Mouse (Mus musculus) cerebellum, adult 8-10 months (tissue): ENCODE measurements at regions not wholly inside any gene's neighbourhood (a gene's known extent, or its start where the extent isn't known, plus 50 kb on each side); places are given as distances from the start of the nearest gene placed in this dataset.
A peak's percentile ranks its signal among the peaks of the same experiment; 100 is the strongest.

Source experiments
- DNase-seq: peaks from one replicate; pipeline ENCODE4 v3.0.0; 2022

GRCm38 (mm10) chr9:61187713-61188399 is 184.3 kb upstream of the Tle3 start:
- no peak for DNase-seq

- no peak for DNase-seq
These were observed 182.9 kb upstream of the Tle3 start for GRCm38 (mm10) chr9:61189295-61189694.

- no peak for DNase-seq
These were observed 173.0 kb upstream of the Tle3 start for GRCm38 (mm10) chr9:61199077-61199753.

- no peak for DNase-seq
These were observed 172.3 kb upstream of the Tle3 start for GRCm38 (mm10) chr9:61199891-61200290.

GRCm38 (mm10) chr9:61200295-61200955 is 171.7 kb upstream of the Tle3 start:
- DNase-seq = no peak

GRCm38 (mm10) chr9:61205049-61205448 is 167.1 kb upstream of the Tle3 start:
- no peak for DNase-seq

GRCm38 (mm10) chr9:61206725-61207365 is 165.3 kb upstream of the Tle3 start:
- no peak for DNase-seq

GRCm38 (mm10) chr9:61207423-61208150 is 164.6 kb upstream of the Tle3 start:
- no peak for DNase-seq

- DNase-seq = no peak
These were observed 160.5 kb upstream of the Tle3 start for GRCm38 (mm10) chr9:61211627-61212026.

GRCm38 (mm10) chr9:61214943-61215342 is 157.2 kb upstream of the Tle3 start:
- DNase-seq = no peak

GRCm38 (mm10) chr9:61216012-61216770 is 156.0 kb upstream of the Tle3 start:
- DNase-seq = no peak

- DNase-seq = no peak
These were observed 152.1 kb upstream of the Tle3 start for GRCm38 (mm10) chr9:61220017-61220416.

GRCm38 (mm10) chr9:61222212-61223003 is 149.8 kb upstream of the Tle3 start:
- DNase-seq = no peak

GRCm38 (mm10) chr9:61225020-61225652 is 147.0 kb upstream of the Tle3 start:
- peak; percentile 16 for DNase-seq

- DNase-seq = no peak
These were observed 146.3 kb upstream of the Tle3 start for GRCm38 (mm10) chr9:61225882-61226281.

- DNase-seq = no peak
These were observed 145.4 kb upstream of the Tle3 start for GRCm38 (mm10) chr9:61226596-61227384.

- no peak for DNase-seq
These were observed 144.5 kb upstream of the Tle3 start for GRCm38 (mm10) chr9:61227492-61228229.

GRCm38 (mm10) chr9:61228230-61228631 is 143.9 kb upstream of the Tle3 start:
- no peak for DNase-seq

GRCm38 (mm10) chr9:61230306-61230705 is 141.9 kb upstream of the Tle3 start:
- no peak for DNase-seq
